Mouse (Mus musculus) gastrocnemius, postnatal 10 days (tissue): Measurements from ENCODE around the gene Slc1a2. TPM values are rescaled to one million over a fixed set of nuclear protein-coding genes. Genes with fewer than 3 reads are reported as not detected.

ENCODE experiments used
- DNase-seq: peaks from one replicate; pipeline ENCODE4 v3.0.0; 2021; ENCODE audit warnings: mixed read lengths
- total RNA-seq, 2 experiments: library from RNA; stranded (reverse); gene quantifications; 2 replicates each; pipeline ENCODE4 v1.2.3; 2021

Slc1a2 gene
- total RNA-seq, 2 experiments from 2014 or later, result 2.3 to 2.4 TPM

- DNase-seq, result no peak
These were observed 161.8 kb downstream of the Slc1a2 start for GRCm38 (mm10) chr2:102820225-102820711.

- DNase-seq, result no peak
These were observed 162.3 kb downstream of the Slc1a2 start for GRCm38 (mm10) chr2:102820790-102821189.

GRCm38 (mm10) chr2:102822036-102822435, 163.6 kb downstream of the Slc1a2 start:
- no peak for DNase-seq

GRCm38 (mm10) chr2:102825961-102826633, 167.6 kb downstream of the Slc1a2 start:
- no peak for DNase-seq

GRCm38 (mm10) chr2:102827841-102828240, 169.4 kb downstream of the Slc1a2 start:
- no peak for DNase-seq

GRCm38 (mm10) chr2:102828381-102828780, 169.9 kb downstream of the Slc1a2 start:
- DNase-seq, result no peak

GRCm38 (mm10) chr2:102829201-102829600, 170.7 kb downstream of the Slc1a2 start:
- peak; percentile 68 for DNase-seq

GRCm38 (mm10) chr2:102831547-102831946, 173.1 kb downstream of the Slc1a2 start:
- DNase-seq, result no peak

- DNase-seq, result no peak
These were observed 179.7 kb downstream of the Slc1a2 start for GRCm38 (mm10) chr2:102838179-102838578.

Other genes starting within 250 kb of the Slc1a2 start
- 1 to 10 TPM; 3.3 to 4.1 TPM for gene Fjx1, start 206.2 kb upstream of the Slc1a2 start, total RNA-seq
- gene Pamr1, start 108.6 kb upstream of the Slc1a2 start, total RNA-seq, result 10 to 100 TPM; 20.7 to 30.6 TPM
- 10 to 100 TPM; 25.0 to 39.2 TPM for gene Cd44, start 243.0 kb downstream of the Slc1a2 start, total RNA-seq